ENCODE assay signal across 25 mouse cellular contexts in the genomic region with DNA sequence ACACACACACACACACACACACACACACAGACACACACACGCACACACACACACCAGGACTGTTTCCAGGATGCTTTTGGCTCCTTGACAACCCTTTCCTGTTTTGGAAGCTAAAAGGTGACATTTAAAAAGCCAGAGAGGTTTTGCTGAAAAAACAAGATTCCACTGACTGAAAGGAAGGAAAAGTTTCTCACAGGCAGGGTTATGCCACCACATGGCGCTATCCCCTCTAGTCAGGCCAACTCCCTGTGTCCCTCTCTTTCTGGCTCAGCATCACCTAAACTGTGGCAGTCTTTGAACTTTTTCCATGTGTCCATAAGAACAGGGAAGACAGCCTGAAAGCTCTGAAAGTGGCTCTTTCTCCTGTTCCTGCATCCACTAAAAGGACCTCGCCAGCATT. TPM values are rescaled to one million over a fixed set of nuclear protein-coding genes. Genes with fewer than 3 reads are reported as not detected.
A peak's percentile ranks its signal among the peaks of the same experiment; 100 is the strongest.
DNase-seq lines count a peak whose midpoint lies in the region; ATAC-seq and TF ChIP-seq lines count a peak whose summit lies in the region.
"Had no signal": no experiment of that assay in that cellular context is flagged by ENCODE, and none has a peak within 500 bp of the region (broad histone marks: within the 10 kb centered on the region; RNA-seq: fewer than 3 reads in every experiment).

No protein-coding gene starts in this region.

- TF ChIP-seq POLR2A in kidney, adult 2 months (IDR thresholded peaks at IDR 0.05; ENCODE audit: low read depth, low read length) = no peak

- H3K27me3 ChIP-seq in heart, embryonic 11.5 days (ENCODE audit: control insufficient read depth, insufficient read depth, low read length) = no peaks in the 10 kb centered on the region
- no peaks in the 10 kb centered on the region for H3K27me3 ChIP-seq in heart, embryonic 15.5 days
- H3K27me3 ChIP-seq in kidney, adult 2 months (replicated peaks; ENCODE audit: control insufficient read depth, insufficient read depth, low read length) = no peaks in the 10 kb centered on the region
- H3K27me3 ChIP-seq in kidney, embryonic 16.5 days (ENCODE audit: insufficient read depth, low read length) = no peaks in the 10 kb centered on the region
- H3K27me3 ChIP-seq: embryonic facial prominence, embryonic 15.5 days had no signal

- intact Hi-C loops in heart, postnatal 14 days (cut with DNase I) = no loop called here

- TF ChIP-seq CTCF in kidney, adult 2 months (conservative IDR thresholded peaks at IDR 0.05; ENCODE audit: insufficient read depth, insufficient read length, low read depth, low read length) = no peak

- H3K9ac ChIP-seq in heart, embryonic 11.5 days (ENCODE audit: low read depth, low read length) = no peak overlapping the region
- H3K9ac ChIP-seq in heart, embryonic 15.5 days = no peak overlapping the region
- H3K9ac ChIP-seq in kidney, embryonic 16.5 days (replicated peaks; ENCODE audit: low read length) = no peak overlapping the region
- H3K9ac ChIP-seq: embryonic facial prominence, embryonic 15.5 days; hindbrain, embryonic 14.5 days had no signal

- WGBS in heart, embryonic 11.5 days (ENCODE audit: insufficient replicate concordance) = 60% methylated on average over 3 of the region's 3 CpGs
- WGBS in heart, embryonic 15.5 days = 60% methylated on average over 3 of the region's 3 CpGs
- WGBS in kidney, adult 2 months = 67% methylated on average over 3 of the region's 3 CpGs
- 65% methylated on average over 3 of the region's 3 CpGs for WGBS in kidney, embryonic 16.5 days

- DNase-seq in heart, postnatal 14 days = no peak
- no peak for DNase-seq in heart, adult 9 months (ENCODE audit: low spot score in 2 of 2)
- peak; percentile 32 for DNase-seq in kidney, adult 2 months
- no peak for DNase-seq in layer of hippocampus, postnatal 10 days (ENCODE audit: low spot score in 2 of 2)
- DNase-seq: adrenal gland, postnatal 10 days; cerebellum, adult 11 months; cerebellum, adult 8-10 months; cerebellum, postnatal 14 days; embryo, embryonic 11 days; gastrocnemius, adult 2 months; gastrocnemius, postnatal 25 days had no signal

- no peaks in the 10 kb centered on the region for H3K4me1 ChIP-seq in heart, embryonic 11.5 days (ENCODE audit: control insufficient read depth, insufficient read depth, low read length)
- no peaks in the 10 kb centered on the region for H3K4me1 ChIP-seq in heart, embryonic 15.5 days (replicated peaks)
- no peaks in the 10 kb centered on the region for H3K4me1 ChIP-seq in kidney, adult 2 months (ENCODE audit: control insufficient read depth, insufficient read depth, low read length)
- H3K4me1 ChIP-seq in kidney, embryonic 16.5 days (ENCODE audit: insufficient read depth, low read length) = no peaks in the 10 kb centered on the region
- H3K4me1 ChIP-seq: embryonic facial prominence, embryonic 15.5 days; forebrain, embryonic 10.5 days had no signal

- no peak overlapping the region for H3K4me3 ChIP-seq in heart, embryonic 11.5 days (ENCODE audit: low read depth, low read length)
- H3K4me3 ChIP-seq in heart, embryonic 15.5 days = no peak overlapping the region
- no peak overlapping the region for H3K4me3 ChIP-seq in kidney, adult 2 months (ENCODE audit: insufficient read depth, low read depth, low read length)
- no peak overlapping the region for H3K4me3 ChIP-seq in kidney, embryonic 16.5 days (ENCODE audit: low read length)
- H3K4me3 ChIP-seq: embryonic facial prominence, embryonic 15.5 days; erythroblast, embryonic 14.5 days; forebrain, embryonic 10.5 days; gastrocnemius, adult 2 months; hindbrain, embryonic 10.5 days had no signal

- ATAC-seq in heart, embryonic 11.5 days (replicated peaks; ENCODE audit: insufficient number of reproducible peaks, low FRiP score, low TSS enrichment) = no peak
- no peak for ATAC-seq in heart, embryonic 15.5 days (replicated peaks; ENCODE audit: insufficient number of reproducible peaks, insufficient read depth, low FRiP score, low read depth)
- no peak for ATAC-seq in kidney, embryonic 16.5 days (ENCODE audit: low FRiP score, low TSS enrichment)
- ATAC-seq: forebrain, embryonic 14.5 days; intestine, embryonic 16.5 days had no signal

- H3K4me2 ChIP-seq in heart, embryonic 11.5 days = no peak overlapping the region
- H3K4me2 ChIP-seq in heart, embryonic 15.5 days = no peak overlapping the region
- H3K4me2 ChIP-seq in kidney, embryonic 16.5 days (replicated peaks; ENCODE audit: low read depth, low read length) = no peak overlapping the region
- H3K4me2 ChIP-seq: embryonic facial prominence, embryonic 15.5 days; hindbrain, embryonic 14.5 days had no signal

- no peaks in the 10 kb centered on the region for H3K9me3 ChIP-seq in heart, embryonic 11.5 days (replicated peaks; ENCODE audit: control insufficient read depth, low read length)
- no peaks in the 10 kb centered on the region for H3K9me3 ChIP-seq in heart, embryonic 15.5 days (replicated peaks)
- no peaks in the 10 kb centered on the region for H3K9me3 ChIP-seq in kidney, embryonic 16.5 days (ENCODE audit: low read length)
- H3K9me3 ChIP-seq: embryonic facial prominence, embryonic 15.5 days; forebrain, embryonic 10.5 days; hindbrain, embryonic 10.5 days had no signal

- 0 out of 2 replicates have a peak overlapping the region, but pooled peaks have one; percentile 0 for H3K27ac ChIP-seq in heart, embryonic 11.5 days (ENCODE audit: low read depth, low read length)
- H3K27ac ChIP-seq in heart, embryonic 15.5 days = 0 out of 2 replicates have a peak overlapping the region, but pooled peaks have one; percentile 34
- H3K27ac ChIP-seq in kidney, adult 2 months (ENCODE audit: insufficient read depth, low read depth, low read length) = no peak overlapping the region
- H3K27ac ChIP-seq in kidney, embryonic 16.5 days (ENCODE audit: low read length) = no peak overlapping the region
- H3K27ac ChIP-seq: embryonic facial prominence, embryonic 15.5 days; forebrain, embryonic 10.5 days; hindbrain, embryonic 10.5 days; hindbrain, embryonic 14.5 days had no signal

- no peaks in the 10 kb centered on the region for H3K36me3 ChIP-seq in heart, embryonic 11.5 days (ENCODE audit: control insufficient read depth, insufficient read depth, low read length)
- no peaks in the 10 kb centered on the region for H3K36me3 ChIP-seq in heart, embryonic 15.5 days
- H3K36me3 ChIP-seq in kidney, adult 2 months (ENCODE audit: control insufficient read depth, insufficient read depth, low read length) = no peaks in the 10 kb centered on the region
- no peaks in the 10 kb centered on the region for H3K36me3 ChIP-seq in kidney, embryonic 16.5 days (ENCODE audit: insufficient read depth, low read length)
- H3K36me3 ChIP-seq: embryonic facial prominence, embryonic 15.5 days had no signal

RNA-seq across cellular contexts. Expression of a gene that starts 8.2 kb away (rescaled TPM):
- polyA plus RNA-seq in heart, embryonic 11.5 days (2014; fragmentation: Nextera tagmentation; extraction: Ambion mirVana) = 2.5 and 3.8 TPM in 2 replicates
- 10 to 100 TPM in 1 of 2 experiments, 1 to 10 TPM in 1; 9.5 to 10.6 TPM for total RNA-seq in heart, postnatal 14 days (2021)
- polyA plus RNA-seq in heart, embryonic 15.5 days (2015; fragmentation: Nextera tagmentation; extraction: Ambion mirVana) = 8.1 and 10.2 TPM in 2 replicates
- 1.3 and 1.8 TPM in 2 replicates for polyA plus RNA-seq in kidney, adult 2 months (2012; rRNA removed)
- polyA plus RNA-seq in kidney, embryonic 16.5 days (2015; fragmentation: Nextera tagmentation; extraction: Ambion mirVana) = 2.6 and 3.5 TPM in 2 replicates
- total RNA-seq in layer of hippocampus, postnatal 10 days (2021) = under 1 TPM; 0.53 to 0.54 TPM
- total RNA-seq: common myeloid progenitor, adult 5-6 weeks; granulocyte monocyte progenitor cell, adult 5-6 weeks; MEL had no signal
- polyA plus RNA-seq: C2C12; erythroblast, embryonic 14.5 days had no signal

RNA-seq across cellular contexts. Expression of a gene that starts 50.8 kb away (rescaled TPM):
- 12.1 and 15.4 TPM in 2 replicates for polyA plus RNA-seq in heart, embryonic 11.5 days (2014; fragmentation: Nextera tagmentation; extraction: Ambion mirVana)
- 1 to 10 TPM; 7.4 to 9.0 TPM for total RNA-seq in heart, postnatal 14 days (2021)
- polyA plus RNA-seq in heart, embryonic 15.5 days (2015; fragmentation: Nextera tagmentation; extraction: Ambion mirVana) = 19.6 and 20.0 TPM in 2 replicates
- 21.0 and 25.9 TPM in 2 replicates for polyA plus RNA-seq in kidney, adult 2 months (2012; rRNA removed)
- 39.7 and 42.6 TPM in 2 replicates for polyA plus RNA-seq in kidney, embryonic 16.5 days (2015; fragmentation: Nextera tagmentation; extraction: Ambion mirVana)
- total RNA-seq in layer of hippocampus, postnatal 10 days (2021) = 10 to 100 TPM; 16.6 to 19.5 TPM

RNA-seq across cellular contexts. Expression of a gene that starts 54.4 kb away (rescaled TPM):
- 37.9 and 40.3 TPM in 2 replicates for polyA plus RNA-seq in heart, embryonic 11.5 days (2014; fragmentation: Nextera tagmentation; extraction: Ambion mirVana)
- total RNA-seq in heart, postnatal 14 days (2021) = 10 to 100 TPM; 39.6 to 42.4 TPM
- polyA plus RNA-seq in heart, embryonic 15.5 days (2015; fragmentation: Nextera tagmentation; extraction: Ambion mirVana) = 36.4 and 45.6 TPM in 2 replicates
- 70.5 and 92.9 TPM in 2 replicates for polyA plus RNA-seq in kidney, adult 2 months (2012; rRNA removed)
- 33.7 and 36.2 TPM in 2 replicates for polyA plus RNA-seq in kidney, embryonic 16.5 days (2015; fragmentation: Nextera tagmentation; extraction: Ambion mirVana)
- total RNA-seq in layer of hippocampus, postnatal 10 days (2021) = 10 to 100 TPM; 42.6 to 46.0 TPM

Comparison
In these comparisons a context has a peak if more than half of its experiments do, and no peak if none do; other contexts are left out.
1. H3K27ac ChIP-seq: peak in heart, embryonic 11.5 days (single experiment) and heart, embryonic 15.5 days (single experiment); none in kidney, adult 2 months (single experiment) and kidney, embryonic 16.5 days (single experiment).